Mouse (Mus musculus) stomach, postnatal 0 days (tissue): ENCODE results near the gene Ppp1r18. TPM values are rescaled to one million over a fixed set of nuclear protein-coding genes. Genes with fewer than 3 reads are reported as not detected.
A peak's percentile ranks its signal among the peaks of the same experiment; 100 is the strongest.

Experiments used
- ATAC-seq: fragments of 200-750 bp; cut with Nextera tagmentation; 2 replicates; pipeline ENCODE4 v1.8.0; 2017; ENCODE audit not compliant: low FRiP score, low TSS enrichment
- DNase-seq: peaks from one replicate; pipeline ENCODE4 v3.0.0-alpha.2; 2016; ENCODE audit warnings: low spot score
- H3K27ac ChIP-seq: fragments of 300-500 bp; sonication (generic); replicated peaks from 2 replicates; pipeline ENCODE4 v1.5.1; 2014; ENCODE audit warnings: mild to moderate bottlenecking, control low read depth
- H3K27me3 ChIP-seq: fragments of 300-500 bp; sonication (generic); 2 replicates; pipeline ENCODE4 v1.6.1; 2014; ENCODE audit warnings: low read length; ENCODE audit not compliant: control insufficient read depth, insufficient read depth
- H3K36me3 ChIP-seq: fragments of 300-500 bp; sonication (generic); 2 replicates; pipeline ENCODE4 v1.6.1; 2014; ENCODE audit warnings: low read length, mixed read lengths; ENCODE audit not compliant: control insufficient read depth, insufficient read depth
- H3K4me1 ChIP-seq: fragments of 300-500 bp; sonication (generic); replicated peaks from 2 replicates; pipeline ENCODE4 v1.6.1; 2014; ENCODE audit warnings: antibody characterized with exemption; ENCODE audit not compliant: control insufficient read depth, insufficient read depth
- H3K4me2 ChIP-seq: fragments of 300-500 bp; sonication (generic); replicated peaks from 2 replicates; pipeline ENCODE4 v1.6.1; 2014; ENCODE audit warnings: low read depth, mild to moderate bottlenecking, control low read depth, moderate library complexity
- H3K4me3 ChIP-seq: fragments of 300-500 bp; sonication (generic); 2 replicates; pipeline ENCODE4 v1.5.1; 2014; ENCODE audit warnings: low read depth, low read length, control low read depth
- H3K9ac ChIP-seq: fragments of 300-500 bp; sonication (generic); 2 replicates; pipeline ENCODE4 v1.6.1; 2014; ENCODE audit warnings: mild to moderate bottlenecking, low read length, control low read depth, mixed read lengths
- H3K9me3 ChIP-seq: fragments of 300-500 bp; sonication (generic); 2 replicates; pipeline ENCODE4 v1.6.1; 2016; ENCODE audit warnings: low read length; ENCODE audit not compliant: control insufficient read depth
- CTCF ChIP-seq: IDR thresholded peaks from 2 replicates; pipeline ENCODE4 v1.5.1; 2016; ENCODE audit warnings: antibody characterized with exemption, low read depth, mild to moderate bottlenecking, moderate library complexity
- EP300 ChIP-seq: optimal IDR thresholded peaks from 2 replicates; pipeline ENCODE3; 2016; ENCODE audit warnings: antibody characterized with exemption
- WGBS: fragments of 180-500 bp; shearing (Covaris S2); extraction: QIAGEN DNeasy Blood & Tissue Kit; methylation state at CpG from one replicate; pipeline ENCODE4 v1.1.7; 2014; 5-methylcytosine and 5-hydroxymethylcytosine counted together
- polyA plus RNA-seq: library from polyadenylated mRNA; unstranded; fragments of >200 nt; fragmentation: Nextera tagmentation; extraction: Ambion mirVana; gene quantifications from 2 replicates; pipeline ENCODE4 v1.2.1, GENCODE M21; 2015

The Ppp1r18 gene
- polyA plus RNA-seq, 1 experiment from 2014 or later, result 16.6 TPM

GRCm38 (mm10) chr17:35919060-35919715 lies 53.8 kb downstream of the Ppp1r18 start:
- Histone ChIP-seq H3K9me3 (no peaks in the 10 kb centered on the region), H3K36me3 (peaks cover 2% of the 10 kb centered on the region), H3K27ac (peak overlapping the region; percentile 95), H3K4me1 (peaks cover 4% of the 10 kb centered on the region), H3K4me3 (peak overlapping the region; percentile 17; the same call in 1 of the 2 replicates), H3K4me2 (peak overlapping the region; percentile 52), H3K9ac (peak overlapping the region; percentile 41), H3K27me3 (no peaks in the 10 kb centered on the region)
- peak; percentile 94 for DNase-seq
- WGBS, result 7% methylated on average over 7 of the region's 7 CpGs
- no peak for TF ChIP-seq EP300
- peak; percentile 35 for ATAC-seq

GRCm38 (mm10) chr17:35919864-35920301 lies 54.5 kb downstream of the Ppp1r18 start:
- H3K36me3 ChIP-seq, result peaks cover 5% of the 10 kb centered on the region
- peak overlapping the region; percentile 52 for H3K4me2 ChIP-seq
- no peak for DNase-seq
- H3K9me3 ChIP-seq, result no peaks in the 10 kb centered on the region
- TF ChIP-seq CTCF (no peak), EP300 (no peak)
- WGBS, result 28% methylated on average over 6 of the region's 6 CpGs
- no peaks in the 10 kb centered on the region for H3K27me3 ChIP-seq
- no peak for ATAC-seq
- H3K27ac ChIP-seq, result peak overlapping the region; percentile 79; the same call in 1 of the 2 replicates
- peaks cover 4% of the 10 kb centered on the region for H3K4me1 ChIP-seq
- H3K4me3 ChIP-seq, result 0 out of 2 replicates have a peak overlapping the region, but pooled peaks have one; percentile 17
- peak overlapping the region; percentile 41; the same call in 1 of the 2 replicates for H3K9ac ChIP-seq

GRCm38 (mm10) chr17:35920384-35920783 lies 55.0 kb downstream of the Ppp1r18 start:
- no peaks in the 10 kb centered on the region for H3K27me3 ChIP-seq
- 75% methylated on average over 1 of the region's 1 CpGs for WGBS
- H3K4me1 ChIP-seq, result peaks cover 4% of the 10 kb centered on the region
- TF ChIP-seq CTCF (no peak), EP300 (no peak)
- peak overlapping the region; percentile 31; the same call in 1 of the 2 replicates for H3K9ac ChIP-seq
- no peak for ATAC-seq
- H3K36me3 ChIP-seq, result peaks cover 10% of the 10 kb centered on the region
- no peaks in the 10 kb centered on the region for H3K9me3 ChIP-seq
- peak overlapping the region; percentile 52; the same call in 1 of the 2 replicates for H3K4me2 ChIP-seq
- peak overlapping the region; percentile 79 for H3K27ac ChIP-seq
- no peak for DNase-seq
- H3K4me3 ChIP-seq, result no peak overlapping the region

GRCm38 (mm10) chr17:35920862-35921562 lies 55.6 kb downstream of the Ppp1r18 start:
- Histone ChIP-seq H3K9ac (0 out of 2 replicates have a peak overlapping the region, but pooled peaks have one; percentile 31), H3K27me3 (no peaks in the 10 kb centered on the region), H3K4me1 (peaks cover 4% of the 10 kb centered on the region), H3K4me2 (no peak overlapping the region), H3K36me3 (peaks cover 10% of the 10 kb centered on the region), H3K4me3 (no peak overlapping the region), H3K27ac (peak overlapping the region; percentile 79; the same call in 1 of the 2 replicates), H3K9me3 (no peaks in the 10 kb centered on the region)
- ATAC-seq (no peak), DNase-seq (peak; percentile 45)
- peak; percentile 80 for TF ChIP-seq CTCF
- TF ChIP-seq EP300, result no peak
- 64% methylated on average over 5 of the region's 5 CpGs for WGBS

GRCm38 (mm10) chr17:35921710-35922109 lies 56.3 kb downstream of the Ppp1r18 start:
- H3K27ac ChIP-seq, result no peak overlapping the region
- no peak overlapping the region for H3K4me2 ChIP-seq
- ATAC-seq (no peak), DNase-seq (no peak)
- TF ChIP-seq CTCF, result no peak
- TF ChIP-seq EP300, result no peak
- H3K4me3 ChIP-seq, result no peak overlapping the region
- no peaks in the 10 kb centered on the region for H3K9me3 ChIP-seq
- peaks cover 14% of the 10 kb centered on the region for H3K36me3 ChIP-seq
- H3K27me3 ChIP-seq, result no peaks in the 10 kb centered on the region
- WGBS, result 72% methylated on average over 4 of the region's 4 CpGs
- H3K9ac ChIP-seq, result no peak overlapping the region
- peaks cover 4% of the 10 kb centered on the region for H3K4me1 ChIP-seq

GRCm38 (mm10) chr17:35922566-35922965 lies 57.2 kb downstream of the Ppp1r18 start:
- no peak for ATAC-seq
- H3K9me3 ChIP-seq, result no peaks in the 10 kb centered on the region
- no peak overlapping the region for H3K4me3 ChIP-seq
- H3K4me2 ChIP-seq, result no peak overlapping the region
- DNase-seq, result no peak
- 0 out of 2 replicates have a peak overlapping the region, but pooled peaks have one; percentile 14 for H3K9ac ChIP-seq
- H3K27ac ChIP-seq, result no peak overlapping the region
- TF ChIP-seq EP300 (no peak), CTCF (no peak)
- peaks cover 16% of the 10 kb centered on the region for H3K36me3 ChIP-seq
- H3K4me1 ChIP-seq, result peaks cover 4% of the 10 kb centered on the region
- WGBS, result 79% methylated on average over 3 of the region's 3 CpGs
- H3K27me3 ChIP-seq, result no peaks in the 10 kb centered on the region
